15 mouse cellular contexts compared by ENCODE assay signal in genomic region chr14:76001781-76002180, GRCm38 (mm10).
"Had no signal": no experiment of that assay in that cellular context is flagged by ENCODE, and none has a peak within 500 bp of the region (broad histone marks: within the 10 kb centered on the region; RNA-seq: fewer than 3 reads in every experiment).

No protein-coding gene starts in this region.

- DNase-seq: kidney, adult 11 months; kidney, adult 9 months; kidney, postnatal 10 days; kidney, postnatal 4 days; left cerebral cortex, postnatal 4 days; lung, adult 2 months; lung, postnatal 36 days; right cerebral cortex, adult 18-20 months; thymus, postnatal 14 days had no signal

- H3K9ac ChIP-seq: limb, embryonic 13.5 days; liver, embryonic 15.5 days; midbrain, embryonic 12.5 days had no signal

- H3K4me1 ChIP-seq: limb, embryonic 13.5 days; liver, embryonic 15.5 days; midbrain, embryonic 12.5 days had no signal

- H3K27me3 ChIP-seq: limb, embryonic 13.5 days; liver, embryonic 15.5 days; midbrain, embryonic 12.5 days had no signal

- ATAC-seq: lung, postnatal 0 days had no signal

- H3K4me2 ChIP-seq: limb, embryonic 13.5 days; liver, embryonic 11.5 days; liver, embryonic 15.5 days; midbrain, embryonic 12.5 days had no signal

- H3K27ac ChIP-seq: layer of hippocampus, adult 2 months; limb, embryonic 13.5 days; liver, embryonic 15.5 days; midbrain, embryonic 12.5 days had no signal

- H3K9me3 ChIP-seq: limb, embryonic 13.5 days; liver, embryonic 15.5 days; midbrain, embryonic 12.5 days had no signal

- H3K4me3 ChIP-seq: layer of hippocampus, adult 2 months; limb, embryonic 13.5 days; liver, embryonic 15.5 days; midbrain, embryonic 12.5 days had no signal
